Mouse (Mus musculus): ENCODE measurements around the gene Cdcp1.

DNA sequence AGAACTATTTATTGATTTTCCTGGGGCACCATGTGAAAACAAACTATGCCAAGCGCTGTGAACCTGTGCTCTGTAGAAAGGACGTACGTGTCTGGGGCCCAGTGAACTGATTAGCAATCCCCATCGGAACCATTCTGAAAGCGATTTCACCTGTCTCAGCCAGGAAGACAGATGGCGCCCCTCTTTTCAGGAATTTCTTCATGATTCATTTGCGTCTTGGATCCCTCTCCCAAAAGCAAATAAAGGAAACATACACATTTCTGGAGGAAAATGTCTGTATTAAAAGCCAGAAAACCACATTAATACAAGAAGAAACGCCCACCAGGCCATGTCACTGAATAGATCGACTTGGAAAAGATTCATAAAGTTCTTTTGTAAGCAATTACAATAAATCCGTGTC lies 43.0 kb upstream of the Cdcp1 start:
- no peak for TF ChIP-seq CTCF (IDR thresholded peaks at IDR 0.05; ENCODE audit: low read depth)
- no peak for TF ChIP-seq EP300 (IDR thresholded peaks at IDR 0.05; ENCODE audit: low read depth)

Measured in liver, embryonic 14.5 days (tissue).